Mouse (Mus musculus) olfactory bulb, adult 2 months (tissue): Measurements from ENCODE around the gene 4930548H24Rik. TPM values are rescaled to one million over a fixed set of nuclear protein-coding genes. Genes with fewer than 3 reads are reported as not detected.
"Not testable (repeated sequence)": the region's sequence is repeated elsewhere in the genome, so short reads cannot be mapped to it uniquely, and the experiment has no call there.

Experiments
- H3K27ac ChIP-seq: fragments of 200-500 bp; 2 replicates; pipeline ENCODE4 v1.5.1; 2012; ENCODE audit warnings: low read depth, low read length; ENCODE audit not compliant: insufficient read depth
- H3K4me1 ChIP-seq: fragments of 200-500 bp; 2 replicates; pipeline ENCODE4 v1.6.1; 2012; ENCODE audit warnings: low read length; ENCODE audit not compliant: control insufficient read depth, insufficient read depth
- H3K4me3 ChIP-seq: fragments of 200-500 bp; 2 replicates; pipeline ENCODE4 v1.5.1; 2012; ENCODE audit warnings: mild to moderate bottlenecking, low read depth, low read length, moderate library complexity; ENCODE audit not compliant: insufficient read depth
- CTCF ChIP-seq: fragments of 200-500 bp; IDR thresholded peaks from 2 replicates; pipeline ENCODE4 v1.5.1; 2012; ENCODE audit warnings: low read depth, mild to moderate bottlenecking, low read length, moderate library complexity; ENCODE audit not compliant: insufficient read depth
- POLR2A ChIP-seq: fragments of 200-500 bp; IDR thresholded peaks from 2 replicates; pipeline ENCODE4 v1.6.1; 2012; ENCODE audit warnings: mild to moderate bottlenecking, low read depth, low read length, moderate library complexity; ENCODE audit not compliant: insufficient read depth
- WGBS: fragments of 180-500 bp; shearing (Covaris S2); methylation state at CpG from one replicate; pipeline ENCODE4 v1.1.7; 2018; 5-methylcytosine and 5-hydroxymethylcytosine counted together
- polyA plus RNA-seq: library from polyadenylated mRNA; stranded (reverse); fragments of >200 nt; gene quantifications from 2 replicates; pipeline ENCODE4 v1.2.4, GENCODE M21; 2012; ENCODE audit warnings: low replicate concordance; ENCODE audit not compliant: missing spikeins, insufficient read depth, insufficient read length

4930548H24Rik gene
- polyA plus RNA-seq, 1 experiment: not detected

DNA sequence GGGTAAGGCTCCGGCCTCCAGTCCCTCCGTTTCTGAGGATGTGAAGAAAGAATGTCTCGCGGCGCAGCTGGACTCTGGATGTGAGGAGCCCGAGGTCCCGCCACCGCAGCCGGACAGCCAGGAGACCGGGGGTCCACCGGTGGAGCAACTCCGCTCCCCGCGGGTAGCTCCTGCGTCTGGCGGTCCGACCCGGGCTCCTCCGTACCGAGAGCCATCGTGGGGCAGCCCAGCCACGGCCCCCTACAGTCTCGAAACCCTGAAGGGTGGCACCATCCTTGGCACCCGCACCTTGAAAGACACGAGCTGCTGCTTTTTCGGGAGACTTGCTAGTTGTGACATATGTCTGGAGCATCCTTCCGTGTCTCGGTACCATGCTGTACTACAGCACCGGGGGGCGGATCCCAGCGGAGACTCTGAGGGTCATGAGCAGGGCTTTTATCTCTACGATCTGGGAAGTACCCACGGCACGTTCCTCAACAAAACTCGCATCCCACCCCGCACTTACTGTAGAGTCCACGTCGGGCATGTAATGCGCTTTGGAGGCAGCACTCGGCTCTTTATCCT, 41.7 kb downstream of the 4930548H24Rik start:
- Histone ChIP-seq H3K27ac (no peak overlapping the region), H3K4me1 (peaks cover 9% of the 10 kb centered on the region; the same call in 1 of the 2 replicates), H3K4me3 (peak overlapping the region; percentile 85)
- TF ChIP-seq POLR2A: no peak
- WGBS: 3% methylated on average over 40 of the region's 40 CpGs

DNA sequence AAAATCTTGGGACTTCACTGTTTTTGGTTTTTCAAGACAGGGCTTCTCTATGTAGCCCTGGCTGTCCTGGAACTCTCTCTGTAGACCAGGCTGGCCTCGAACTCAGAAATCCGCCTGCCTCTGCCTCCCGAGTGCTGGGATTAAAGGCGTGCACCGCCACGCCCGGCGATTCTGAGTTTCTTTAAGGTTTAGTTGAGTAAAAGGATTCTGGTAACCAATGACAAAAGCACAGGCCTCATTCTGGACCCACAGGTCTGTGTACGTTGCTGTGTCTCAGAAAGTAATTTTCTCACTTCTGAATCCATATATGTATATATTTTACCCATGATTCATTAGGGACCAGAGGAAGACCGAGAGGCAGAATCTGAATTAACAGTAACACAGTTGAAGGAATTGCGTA, 42.2 kb downstream of the 4930548H24Rik start, which contains the start of gene Supt7l:
Gene Supt7l (minus strand): TSS at position 101 of the 400 bp plus-strand sequence.
- Histone ChIP-seq H3K27ac (peak within 1 kb of the TSS; percentile 63), H3K4me3 (peak within 1 kb of the TSS; percentile 85)
- H3K4me1 ChIP-seq: not testable (repeated sequence)
- 81% methylated on average over 11 of the region's 11 CpGs for WGBS

DNA sequence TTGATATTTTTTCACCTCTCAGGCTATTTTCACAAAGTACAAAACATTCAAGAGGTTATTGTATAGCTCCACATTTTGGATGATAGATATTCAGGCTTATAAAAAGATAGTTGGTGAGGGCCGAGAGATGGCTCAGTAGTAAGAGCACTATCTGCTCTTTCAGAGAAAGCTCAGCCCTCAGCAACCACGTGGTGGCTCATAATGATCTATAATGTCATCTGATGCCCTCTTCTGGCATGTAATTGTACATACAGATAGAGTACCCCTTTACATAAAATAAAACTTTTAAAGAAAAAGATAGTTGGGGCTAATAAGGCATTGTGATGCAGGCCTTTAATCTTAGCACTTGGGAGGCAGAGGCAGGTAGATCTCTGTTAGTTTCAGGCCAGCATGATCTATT, 43.0 kb downstream of the 4930548H24Rik start:
- TF ChIP-seq POLR2A (no peak), CTCF (no peak)
- WGBS: 45% methylated on average over 2 of the region's 2 CpGs
- no peak overlapping the region for H3K4me3 ChIP-seq
- peaks cover 5% of the 10 kb centered on the region; the same call in 1 of the 2 replicates for H3K4me1 ChIP-seq
- no peak overlapping the region for H3K27ac ChIP-seq

GRCm38 (mm10) chr5:31535228-31535627, 49.7 kb downstream of the 4930548H24Rik start:
- WGBS: 87% methylated on average over 2 of the region's 2 CpGs
- Histone ChIP-seq H3K27ac (no peak overlapping the region), H3K4me1 (no peaks in the 10 kb centered on the region), H3K4me3 (no peak overlapping the region)
- no peak for TF ChIP-seq POLR2A
- no peak for TF ChIP-seq CTCF

Other genes starting within 250 kb of the 4930548H24Rik start
- 272 TPM in 1 of 2 replicates, not detected in the other for gene Nrbp1, start 244.9 kb upstream of the 4930548H24Rik start, polyA plus RNA-seq
- gene Gm9970, start 244.5 kb upstream of the 4930548H24Rik start, polyA plus RNA-seq: not detected in 2 replicates
- not detected in 2 replicates for gene Krtcap3, start 234.0 kb upstream of the 4930548H24Rik start, polyA plus RNA-seq
- gene Ift172, start 194.6 kb upstream of the 4930548H24Rik start, polyA plus RNA-seq: not detected in 2 replicates
- not detected in 2 replicates for gene Fndc4, start 189.7 kb upstream of the 4930548H24Rik start, polyA plus RNA-seq
- not detected in 2 replicates for gene Gckr, start 188.3 kb upstream of the 4930548H24Rik start, polyA plus RNA-seq
- not detected in 2 replicates for gene Zfp512, start 33.3 kb upstream of the 4930548H24Rik start, polyA plus RNA-seq
- not detected in 2 replicates for gene Gpn1, start 9.0 kb downstream of the 4930548H24Rik start, polyA plus RNA-seq
- not detected in 2 replicates for gene Slc4a1ap, start 41.3 kb downstream of the 4930548H24Rik start, polyA plus RNA-seq
- gene Supt7l, start 42.1 kb downstream of the 4930548H24Rik start, polyA plus RNA-seq: not detected in 2 replicates
- not detected in 2 replicates for gene Mrpl33, start 111.2 kb downstream of the 4930548H24Rik start, polyA plus RNA-seq
- not detected in 2 replicates for gene Rbks, start 211.9 kb downstream of the 4930548H24Rik start, polyA plus RNA-seq
- not detected in 2 replicates for gene Babam2, start 211.9 kb downstream of the 4930548H24Rik start, polyA plus RNA-seq